Mouse (Mus musculus) urinary bladder, postnatal 14 days (tissue): ENCODE measurements at regions not wholly inside any gene's neighbourhood (a gene's known extent, or its start where the extent isn't known, plus 50 kb on each side); places are given as distances from the start of the nearest gene placed in this dataset.
A peak's percentile ranks its signal among the peaks of the same experiment; 100 is the strongest.
"Not testable (repeated sequence)": the region's sequence is repeated elsewhere in the genome, so short reads cannot be mapped to it uniquely, and the experiment has no call there.

ENCODE experiments used
- DNase-seq: peaks from one replicate; pipeline ENCODE4 v3.0.0; 2021; ENCODE audit warnings: low spot score

DNA sequence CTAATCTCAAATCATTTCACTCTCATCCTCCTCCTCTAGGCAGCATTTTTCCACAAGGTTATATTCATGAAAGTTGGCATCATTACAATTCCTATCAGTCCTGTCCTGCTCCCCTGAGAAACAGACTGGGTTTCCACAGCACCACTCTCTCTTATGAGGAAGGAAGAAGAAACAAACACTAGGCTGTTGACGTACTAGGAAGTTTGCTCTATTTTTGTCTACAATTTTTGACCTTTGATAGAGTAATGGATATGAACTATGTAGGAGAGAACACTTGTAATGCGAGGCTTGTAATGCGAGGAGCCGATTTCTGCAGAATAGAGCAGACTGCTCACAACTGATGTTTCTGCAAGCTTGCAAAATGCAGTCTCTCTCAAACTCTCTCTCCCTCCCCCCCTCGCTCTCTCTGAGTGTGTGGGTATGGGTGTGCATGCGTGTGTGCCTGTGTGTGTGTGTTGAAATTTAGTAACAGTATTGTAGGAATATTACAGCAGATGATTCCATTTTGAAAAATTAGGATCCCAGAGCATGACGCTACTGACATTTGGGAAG is 247.0 kb upstream of the Klf6 start:
- DNase-seq: no peak

GRCm38 (mm10) chr13:5614833-5615232 is 246.4 kb upstream of the Klf6 start:
- DNase-seq: no peak

DNA sequence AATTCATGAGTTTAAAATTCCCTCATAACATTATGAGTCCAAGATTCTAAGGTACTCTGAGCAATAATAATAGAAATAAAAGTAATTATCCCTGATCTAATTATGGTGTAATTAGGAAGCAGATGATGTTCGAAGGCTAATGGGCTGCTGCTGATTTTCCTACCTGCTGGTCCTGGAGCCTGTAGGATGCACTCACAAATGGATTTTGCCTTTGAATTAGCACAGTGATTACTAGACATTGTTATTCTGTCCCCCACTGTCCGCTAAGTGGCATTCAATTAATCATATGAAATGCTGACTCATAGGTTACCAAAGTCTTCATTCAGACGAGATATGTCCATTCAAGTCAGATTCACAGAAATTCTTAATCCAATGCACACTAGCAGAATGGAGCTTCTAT is 246.0 kb upstream of the Klf6 start:
- DNase-seq: no peak

DNA sequence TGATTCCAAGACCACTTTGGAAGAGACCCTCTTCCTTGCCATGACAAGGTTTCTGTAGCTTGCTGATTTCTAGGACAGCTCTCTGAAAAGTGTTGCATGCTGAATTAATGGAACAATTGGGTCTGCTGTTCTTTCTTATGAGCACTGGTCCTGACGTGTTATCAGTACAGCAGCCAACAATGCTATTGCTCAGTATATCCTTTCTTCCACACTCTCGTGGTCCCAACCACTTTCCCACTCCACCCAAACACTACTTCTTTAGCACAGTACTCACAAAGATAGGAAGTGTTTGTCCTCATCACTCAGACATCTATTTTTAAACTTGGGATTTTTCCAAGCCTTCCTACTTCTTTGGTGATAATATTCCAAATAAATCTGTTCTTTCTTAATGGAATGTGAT is 233.2 kb upstream of the Klf6 start:
- DNase-seq: no peak

DNA sequence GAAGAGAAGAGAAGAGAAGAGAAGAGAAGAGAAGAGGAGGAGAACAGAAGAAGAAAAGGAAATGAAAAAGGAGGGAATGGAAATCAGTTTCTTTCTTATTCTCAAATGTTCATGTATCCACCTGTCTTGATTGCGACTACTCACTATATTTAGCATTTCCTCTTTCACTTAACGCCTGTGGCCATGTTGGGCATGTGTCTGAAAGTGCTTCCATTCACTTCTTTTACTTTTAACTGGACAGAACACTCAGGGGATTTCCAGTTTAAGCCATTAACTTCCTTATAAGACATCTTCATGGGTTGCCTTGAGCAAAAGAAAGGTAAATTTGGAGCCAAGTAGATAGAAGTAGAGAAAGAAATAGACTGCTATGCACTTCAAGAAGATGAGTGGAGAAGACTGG is 226.3 kb upstream of the Klf6 start:
- DNase-seq: no peak

DNA sequence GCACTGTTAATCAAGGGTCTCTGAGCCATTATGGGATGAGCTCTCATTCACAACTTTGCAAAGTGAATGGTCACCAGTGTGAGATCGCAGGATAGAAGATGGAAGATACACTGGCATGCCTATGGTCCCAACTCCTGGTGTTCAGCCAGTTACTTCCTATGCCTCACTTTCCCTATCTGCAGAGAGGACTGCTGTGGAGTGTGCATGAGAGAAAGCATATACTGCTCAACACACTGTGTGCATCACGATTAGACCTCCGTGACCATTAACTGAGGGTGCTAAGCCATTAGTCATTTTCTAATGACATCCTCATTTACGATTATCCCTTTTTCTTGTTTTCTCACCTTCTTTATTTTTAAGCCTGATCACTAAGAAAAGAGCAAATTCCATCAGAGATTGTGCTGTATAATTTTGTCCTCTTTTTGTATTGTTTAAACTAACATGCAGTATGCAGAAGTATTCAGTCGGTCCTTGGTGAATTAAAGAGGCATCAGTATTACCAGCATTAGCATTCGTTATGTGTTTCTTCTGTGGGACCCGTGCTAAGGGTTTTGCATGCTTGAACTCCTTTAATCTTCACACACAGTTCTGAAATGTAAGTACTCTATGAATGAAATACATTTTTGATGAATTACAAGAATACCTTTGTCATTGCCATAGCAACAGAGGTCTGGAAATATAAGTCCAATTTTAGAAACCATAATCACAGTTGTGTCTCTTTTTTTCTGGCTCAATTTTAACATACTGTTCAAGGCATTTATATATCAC is 219.4 kb upstream of the Klf6 start:
- no peak for DNase-seq

DNA sequence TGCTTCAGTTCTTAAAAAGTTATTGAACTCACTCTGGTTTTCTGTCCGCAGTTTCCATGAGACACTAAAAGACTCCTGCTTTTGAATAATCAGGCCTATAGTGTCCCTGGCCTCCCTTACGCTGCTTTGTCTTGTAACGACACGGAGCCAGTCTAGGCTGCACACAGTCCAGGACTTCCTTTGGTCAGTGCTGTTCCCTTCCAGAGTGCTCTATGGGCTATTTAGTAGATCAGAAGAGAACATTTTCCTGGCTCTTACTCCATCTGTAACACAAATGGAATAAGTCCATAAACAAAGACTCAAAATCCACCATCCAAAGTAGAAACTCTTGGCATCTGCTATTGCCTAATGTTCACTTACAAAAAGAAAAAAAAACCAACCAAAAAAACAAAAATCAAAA is 213.0 kb upstream of the Klf6 start:
- no peak for DNase-seq

DNA sequence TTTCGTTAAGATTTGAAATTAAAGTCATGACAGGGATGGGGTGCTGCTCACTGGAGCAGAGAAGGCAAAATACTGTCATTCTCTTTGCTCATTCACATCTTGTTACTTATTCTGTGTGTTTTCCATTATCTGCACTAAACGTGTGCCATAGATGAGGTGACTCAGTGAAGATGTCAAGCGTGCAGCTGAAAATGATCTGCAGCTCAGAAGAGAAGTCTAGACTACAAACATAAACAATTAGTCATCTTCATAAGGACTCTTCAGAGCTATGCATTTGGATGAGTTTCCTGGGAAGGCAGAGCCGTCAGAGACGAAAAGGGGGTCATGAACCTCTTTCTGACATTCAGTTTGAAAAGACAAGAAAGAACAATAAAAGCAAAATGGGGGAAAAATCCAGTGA is 203.7 kb upstream of the Klf6 start:
- DNase-seq: no peak

- no peak for DNase-seq
Observed at GRCm38 (mm10) chr13:5666235-5667007, 194.9 kb upstream of the Klf6 start.

- DNase-seq: no peak
Observed at GRCm38 (mm10) chr13:5675668-5676067, 185.6 kb upstream of the Klf6 start.

DNA sequence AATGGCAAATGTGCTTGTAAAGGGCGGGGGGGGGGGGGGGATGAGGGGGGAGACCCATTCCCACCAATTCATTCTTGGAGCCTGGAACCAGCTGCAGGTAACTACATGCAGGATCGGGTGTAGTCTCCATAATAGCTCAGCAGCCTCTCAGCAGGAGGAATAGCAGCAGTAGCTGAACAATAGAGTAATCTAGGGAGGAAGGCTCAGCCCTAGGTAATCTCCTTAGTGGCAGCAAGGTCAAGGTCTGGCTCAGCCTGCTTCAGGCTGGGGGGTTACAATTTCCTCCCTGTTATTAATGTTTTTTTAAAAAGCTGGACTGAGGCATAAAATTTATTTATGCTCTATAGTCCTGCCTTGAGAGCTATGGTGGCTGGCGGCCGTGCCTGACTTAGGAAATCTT is 171.2 kb upstream of the Klf6 start:
- DNase-seq: no peak

- DNase-seq: not testable (repeated sequence)
Observed at GRCm38 (mm10) chr13:5690680-5691079, 170.6 kb upstream of the Klf6 start.

DNA sequence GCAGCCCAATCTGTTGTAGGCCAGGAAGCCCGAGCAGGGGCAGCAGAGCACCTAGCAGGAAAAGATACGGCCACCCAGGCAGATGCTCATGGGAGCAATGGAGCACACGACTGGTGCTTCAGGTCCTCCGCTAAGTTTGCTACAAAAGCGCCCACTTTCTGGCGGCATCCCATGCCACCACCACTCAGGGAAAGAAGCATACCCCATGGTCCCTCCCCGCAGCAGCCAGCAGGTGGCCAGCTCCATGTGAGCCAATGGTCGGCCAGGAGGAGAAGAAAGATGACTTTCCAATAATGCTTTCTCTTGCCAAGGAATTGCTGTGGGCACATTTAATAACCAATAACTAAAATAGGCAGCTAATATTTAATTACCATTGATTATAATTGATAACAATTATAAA is 166.7 kb upstream of the Klf6 start:
- no peak for DNase-seq

DNA sequence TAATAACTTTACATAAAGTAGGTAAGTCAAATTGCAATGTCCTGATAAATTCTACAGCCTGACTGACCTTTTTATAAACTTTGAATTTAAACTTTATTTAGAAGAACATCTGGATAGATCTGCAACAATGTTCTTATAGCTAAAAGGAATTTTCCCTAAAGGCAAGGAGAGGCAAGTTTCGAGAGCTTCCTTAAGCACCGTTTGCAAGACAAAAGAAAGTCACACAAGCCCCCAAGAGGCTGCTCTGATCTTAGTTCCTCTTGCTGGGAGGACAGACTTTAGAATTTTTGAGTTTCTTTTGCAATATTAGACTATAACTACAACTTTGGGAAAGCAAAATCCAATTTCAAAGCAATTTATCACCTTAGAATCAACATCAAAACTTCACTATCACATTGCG is 165.7 kb upstream of the Klf6 start:
- not testable (repeated sequence) for DNase-seq

DNA sequence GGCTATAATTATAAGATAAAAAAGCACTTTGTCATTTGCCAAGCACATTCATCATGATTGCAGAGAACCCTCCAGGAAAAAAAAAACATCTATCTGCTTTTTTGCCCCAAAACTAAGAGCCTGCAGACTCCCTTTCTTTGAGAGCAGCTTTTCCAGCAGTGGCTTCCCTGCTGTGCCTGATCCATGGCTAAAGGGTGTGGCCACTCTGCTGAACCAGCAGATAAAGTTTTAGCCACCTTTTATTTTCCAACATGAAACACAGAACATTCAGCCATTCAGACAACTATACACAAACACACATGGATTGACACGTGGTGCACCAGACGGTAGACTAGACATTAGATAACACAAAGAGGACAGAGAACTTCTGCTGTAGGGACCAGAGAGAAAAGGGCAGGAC is 164.9 kb upstream of the Klf6 start:
- DNase-seq: no peak

GRCm38 (mm10) chr13:5697329-5697728 is 164.0 kb upstream of the Klf6 start:
- not testable (repeated sequence) for DNase-seq

- no peak for DNase-seq
Observed at GRCm38 (mm10) chr13:5702071-5702470, 159.2 kb upstream of the Klf6 start.

GRCm38 (mm10) chr13:5704991-5705390 is 156.3 kb upstream of the Klf6 start:
- DNase-seq: no peak

- DNase-seq: no peak
Observed at GRCm38 (mm10) chr13:5711646-5712045, 149.6 kb upstream of the Klf6 start.

DNA sequence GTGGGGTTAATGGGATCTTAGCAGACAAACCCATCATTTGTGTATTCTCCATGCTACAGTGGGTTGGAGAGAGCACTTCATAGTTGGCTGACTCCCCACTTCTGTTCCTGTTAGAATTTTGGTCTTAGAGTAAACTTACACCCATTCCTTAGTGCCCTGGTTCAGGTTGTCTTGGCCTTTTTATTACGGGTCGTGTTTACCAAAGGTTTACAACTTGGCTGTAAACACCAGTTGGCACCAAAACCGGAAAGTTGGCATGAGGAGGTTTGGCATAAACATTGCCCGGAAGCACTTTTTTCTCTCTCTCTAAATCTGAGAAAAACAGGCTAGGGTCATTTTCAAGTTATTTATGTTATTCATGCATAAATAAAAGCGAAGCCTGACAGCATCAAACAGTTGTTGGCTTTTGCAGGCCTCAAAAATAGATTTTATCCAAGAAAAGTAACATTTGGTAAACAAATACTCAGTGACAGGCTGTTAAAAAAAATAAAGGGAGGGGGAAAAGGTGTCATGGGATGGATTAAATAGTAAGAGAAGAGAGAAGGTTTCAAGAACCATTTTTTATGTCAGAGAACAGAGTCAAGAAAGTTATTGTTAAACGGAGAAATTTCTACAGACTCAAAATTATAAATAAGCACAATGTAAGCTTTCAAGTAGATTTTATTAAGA is 148.0 kb upstream of the Klf6 start:
- peak; percentile 54 for DNase-seq

- DNase-seq: peak; percentile 41
Observed at GRCm38 (mm10) chr13:5714191-5714591, 147.1 kb upstream of the Klf6 start.

- DNase-seq: no peak
Observed at GRCm38 (mm10) chr13:5714793-5715192, 146.5 kb upstream of the Klf6 start.

DNA sequence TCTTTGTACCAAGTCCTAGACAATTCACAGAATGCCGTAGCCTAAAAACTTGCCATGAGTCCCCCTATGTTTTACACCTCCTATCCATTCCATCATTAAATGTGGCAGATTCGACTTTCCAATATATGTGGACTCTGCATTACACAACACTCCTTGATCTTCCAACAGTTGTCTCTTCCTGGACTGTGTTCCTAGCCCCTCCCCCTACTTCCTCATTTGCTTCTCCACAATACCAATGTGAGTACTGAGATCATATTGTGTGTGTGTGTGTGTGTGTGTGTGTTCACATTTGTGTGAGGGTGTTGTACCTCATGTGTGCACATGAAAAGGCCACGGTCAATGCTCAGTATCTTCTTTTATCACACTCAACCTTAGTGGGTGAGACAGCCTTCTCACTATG is 144.5 kb upstream of the Klf6 start:
- no peak for DNase-seq
